Mouse (Mus musculus) MEL (cell line): Measurements from ENCODE around the gene Trpm3. TPM values are rescaled to one million over a fixed set of nuclear protein-coding genes. Genes with fewer than 3 reads are reported as not detected.

ENCODE experiments used
- DNase-seq: peaks from one replicate; pipeline ENCODE4 v3.0.0; 2011; ENCODE audit warnings: low read depth, low spot score
- H3K27ac ChIP-seq: 2 replicates; pipeline ENCODE4 v1.5.1; 2012; ENCODE audit warnings: low read depth, mild to moderate bottlenecking, control low read depth, low read length, moderate library complexity; ENCODE audit not compliant: control insufficient read depth
- H3K27me3 ChIP-seq, 2 experiments: fragments of 150-350 bp in 1 of 2; sonication (generic) in 1 of 2; 2 replicates each; pipeline ENCODE4 v1.6.1; 2012; ENCODE audit warnings: low read length in 2 of 2, mild to moderate bottlenecking in 2 of 2, improper control_type of control experiment in 1 of 2, moderate library complexity in 1 of 2; ENCODE audit not compliant: insufficient read depth in 2 of 2, control insufficient read depth in 1 of 2
- H3K36me3 ChIP-seq, 2 experiments: 2 replicates each; pipeline ENCODE4 v1.6.1; 2012 to 2014; ENCODE audit warnings: low read length in 2 of 2, improper control_type of control experiment in 1 of 2, inconsistent platforms in 1 of 2, mild to moderate bottlenecking in 1 of 2; ENCODE audit not compliant: insufficient read depth in 2 of 2, control insufficient read depth in 1 of 2
- H3K4me1 ChIP-seq, 2 experiments: fragments of 150-350 bp in 1 of 2; sonication (generic) in 1 of 2; 2 replicates each; pipeline ENCODE4 v1.6.1; 2012; ENCODE audit warnings: low read length in 2 of 2, improper control_type of control experiment in 1 of 2, mild to moderate bottlenecking in 1 of 2; ENCODE audit not compliant: insufficient read depth in 2 of 2, control insufficient read depth in 1 of 2
- H3K4me3 ChIP-seq, 2 experiments: fragments of 150-350 bp in 1 of 2; sonication (generic) in 1 of 2; 2 replicates each; pipeline ENCODE4 v1.5.1; 2012; ENCODE audit warnings: low read depth in 2 of 2, low read length in 2 of 2, mild to moderate bottlenecking in 2 of 2, moderate library complexity in 2 of 2, control low read depth in 1 of 2, improper control_type of control experiment in 1 of 2; ENCODE audit not compliant: control insufficient read depth in 1 of 2, insufficient read depth in 1 of 2
- H3K79me2 ChIP-seq: 2 replicates; pipeline ENCODE4 v1.6.1; 2012; ENCODE audit warnings: mild to moderate bottlenecking, low read length, moderate library complexity; ENCODE audit not compliant: control insufficient read depth, poor library complexity, insufficient read depth
- H3K9ac ChIP-seq: 2 replicates; pipeline ENCODE4 v1.6.1; 2012; ENCODE audit warnings: low read depth, mild to moderate bottlenecking, control low read depth, low read length, moderate library complexity; ENCODE audit not compliant: control insufficient read depth, poor library complexity, severe bottlenecking
- H3K9me3 ChIP-seq: fragments of 150-350 bp; sonication (generic); replicated peaks from 2 replicates; pipeline ENCODE4 v1.6.1; 2012; ENCODE audit warnings: mild to moderate bottlenecking, low read length, improper control_type of control experiment, moderate library complexity; ENCODE audit not compliant: insufficient read depth
- BHLHE40 ChIP-seq: IDR thresholded peaks from 2 replicates; pipeline ENCODE4 v1.6.1; 2012; ENCODE audit warnings: low read depth, mild to moderate bottlenecking, inconsistent platforms, low read length, improper control_type of control experiment, borderline replicate concordance
- E2F4 ChIP-seq: IDR thresholded peaks from 2 replicates; pipeline ENCODE4 v1.6.1; 2011; ENCODE audit warnings: low read depth, low read length, improper control_type of control experiment, borderline replicate concordance
- ELF1 ChIP-seq: IDR thresholded peaks from 2 replicates; pipeline ENCODE4 v1.6.1; 2014; ENCODE audit warnings: low read depth, mild to moderate bottlenecking, inconsistent platforms, low read length, improper control_type of control experiment, moderate library complexity
- EP300 ChIP-seq, 2 experiments: IDR thresholded peaks; 2 replicates each; pipeline ENCODE4 v1.6.1; 2011; ENCODE audit warnings: improper control_type of control experiment in 2 of 2, low read length in 2 of 2, low read depth in 1 of 2, mild to moderate bottlenecking in 1 of 2
- GABPA ChIP-seq: IDR thresholded peaks from 2 replicates; pipeline ENCODE4 v1.6.1; 2012; ENCODE audit warnings: low read depth, mild to moderate bottlenecking, inconsistent platforms, low read length, improper control_type of control experiment, moderate library complexity
- HCFC1 ChIP-seq: IDR thresholded peaks from 2 replicates; pipeline ENCODE4 v1.6.1; 2012; ENCODE audit warnings: low read depth, mild to moderate bottlenecking, inconsistent platforms, low read length, improper control_type of control experiment, moderate library complexity
- JUND ChIP-seq: IDR thresholded peaks from 2 replicates; pipeline ENCODE4 v1.6.1; 2011; ENCODE audit warnings: low read depth, mild to moderate bottlenecking, improper control_type of control experiment, low read length
- KAT2A ChIP-seq: conservative IDR thresholded peaks from 2 replicates; pipeline ENCODE4 v1.6.1; 2012; ENCODE audit warnings: low read depth, low read length, improper control_type of control experiment, inconsistent platforms
- MAFK ChIP-seq: IDR thresholded peaks from 2 replicates; pipeline ENCODE4 v1.6.1; 2011; ENCODE audit warnings: low read depth, mild to moderate bottlenecking, low read length, improper control_type of control experiment, borderline replicate concordance
- MAZ ChIP-seq: IDR thresholded peaks from 2 replicates; pipeline ENCODE4 v1.6.1; 2012; ENCODE audit warnings: low read depth, mild to moderate bottlenecking, inconsistent platforms, low read length, improper control_type of control experiment
- NRF1 ChIP-seq: IDR thresholded peaks from 2 replicates; pipeline ENCODE4 v1.6.1; 2014; ENCODE audit warnings: low read depth, mild to moderate bottlenecking, inconsistent platforms, low read length, improper control_type of control experiment, moderate library complexity; ENCODE audit not compliant: poor library complexity, insufficient read depth, severe bottlenecking
- POLR2A ChIP-seq, 2 experiments: IDR thresholded peaks; 2 replicates each; pipeline ENCODE4 v1.6.1; 2011 to 2012; ENCODE audit warnings: low read length in 2 of 2, mild to moderate bottlenecking in 2 of 2, control low read depth in 1 of 2, improper control_type of control experiment in 1 of 2, low read depth in 1 of 2, moderate library complexity in 1 of 2; ENCODE audit not compliant: control insufficient read depth in 1 of 2, insufficient read depth in 1 of 2, poor library complexity in 1 of 2
- POLR2AphosphoS5 ChIP-seq: IDR thresholded peaks from 2 replicates; pipeline ENCODE4 v1.6.1; 2012; ENCODE audit warnings: low read depth, borderline replicate concordance, mild to moderate bottlenecking, inconsistent platforms, low read length, moderate library complexity, mixed read lengths
- RAD21 ChIP-seq: IDR thresholded peaks from 2 replicates; pipeline ENCODE4 v1.6.1; 2011; ENCODE audit warnings: mild to moderate bottlenecking, low read depth, low read length, improper control_type of control experiment
- SIN3A ChIP-seq: IDR thresholded peaks from 2 replicates; pipeline ENCODE4 v1.6.1; 2012; ENCODE audit warnings: low read length, improper control_type of control experiment, inconsistent platforms
- SMC3 ChIP-seq: IDR thresholded peaks from 2 replicates; pipeline ENCODE4 v1.6.1; 2011; ENCODE audit warnings: low read depth, low read length, improper control_type of control experiment
- TAL1 ChIP-seq: IDR thresholded peaks from 2 replicates; pipeline ENCODE4 v1.6.1; 2012; ENCODE audit warnings: mild to moderate bottlenecking, inconsistent platforms, low read length, moderate library complexity, mixed read lengths
- TCF12 ChIP-seq: IDR thresholded peaks from 2 replicates; pipeline ENCODE4 v1.6.1; 2014; ENCODE audit warnings: low read depth, mild to moderate bottlenecking, inconsistent platforms, low read length, improper control_type of control experiment, moderate library complexity
- UBTF ChIP-seq: IDR thresholded peaks from 2 replicates; pipeline ENCODE4 v1.6.1; 2012; ENCODE audit warnings: low read depth, mild to moderate bottlenecking, inconsistent platforms, low read length, improper control_type of control experiment, moderate library complexity, borderline replicate concordance; ENCODE audit not compliant: insufficient read depth
- USF2 ChIP-seq, 2 experiments: IDR thresholded peaks; 2 replicates each; pipeline ENCODE4 v1.6.1; 2011 to 2012; ENCODE audit warnings: improper control_type of control experiment in 2 of 2, low read length in 2 of 2, borderline replicate concordance in 1 of 2, inconsistent platforms in 1 of 2, low read depth in 1 of 2, mild to moderate bottlenecking in 1 of 2; ENCODE audit not compliant: insufficient read depth in 1 of 2
- ZC3H11A ChIP-seq: IDR thresholded peaks from 2 replicates; pipeline ENCODE4 v1.6.1; 2012; ENCODE audit warnings: low read depth, mild to moderate bottlenecking, inconsistent platforms, low read length, improper control_type of control experiment
- ZMIZ1 ChIP-seq: IDR thresholded peaks from 2 replicates; pipeline ENCODE4 v1.6.1; 2012; ENCODE audit warnings: low read depth, mild to moderate bottlenecking, inconsistent platforms, low read length, improper control_type of control experiment, moderate library complexity
- polyA plus RNA-seq, 2 experiments: library from polyadenylated mRNA; stranded (reverse) in 1 of 2; unstranded in 1 of 2; fragments of >175 nt in 1 of 2; fragments of >200 nt in 1 of 2; gene quantifications; 2 replicates each; pipeline versions ENCODE4 v1.2.1 to v1.2.4; 2012; ENCODE audit warnings: low replicate concordance in 2 of 2, low read depth in 1 of 2; ENCODE audit not compliant: insufficient read length in 2 of 2, insufficient read depth in 1 of 2, missing spikeins in 1 of 2
- total RNA-seq: library from RNA; depleted of rRNA; stranded (reverse); fragments of 300-350 nt; gene quantifications from 2 replicates; pipeline ENCODE4 v1.2.3, GENCODE M21; 2012

Gene Trpm3
- total and polyA plus RNA-seq, 3 experiments: not detected

- no peak overlapping the region for H3K27ac ChIP-seq
- no peak overlapping the region for H3K4me3 ChIP-seq
- H3K9ac ChIP-seq: no peak overlapping the region
- TF ChIP-seq GABPA: no peak
- TF ChIP-seq ZC3H11A: no peak
- no peak for TF ChIP-seq UBTF
- no peak for TF ChIP-seq NRF1
- no peak for TF ChIP-seq POLR2AphosphoS5
- no peak for TF ChIP-seq E2F4
- no peaks in the 10 kb centered on the region for H3K79me2 ChIP-seq
- no peak for DNase-seq
- no peaks in the 10 kb centered on the region for H3K27me3 ChIP-seq
- H3K36me3 ChIP-seq: no peaks in the 10 kb centered on the region
- no peaks in the 10 kb centered on the region for H3K4me1 ChIP-seq
- no peaks in the 10 kb centered on the region for H3K9me3 ChIP-seq
Observed at GRCm38 (mm10) chr19:22882670-22883111, 743.8 kb downstream of the Trpm3 start.

DNA sequence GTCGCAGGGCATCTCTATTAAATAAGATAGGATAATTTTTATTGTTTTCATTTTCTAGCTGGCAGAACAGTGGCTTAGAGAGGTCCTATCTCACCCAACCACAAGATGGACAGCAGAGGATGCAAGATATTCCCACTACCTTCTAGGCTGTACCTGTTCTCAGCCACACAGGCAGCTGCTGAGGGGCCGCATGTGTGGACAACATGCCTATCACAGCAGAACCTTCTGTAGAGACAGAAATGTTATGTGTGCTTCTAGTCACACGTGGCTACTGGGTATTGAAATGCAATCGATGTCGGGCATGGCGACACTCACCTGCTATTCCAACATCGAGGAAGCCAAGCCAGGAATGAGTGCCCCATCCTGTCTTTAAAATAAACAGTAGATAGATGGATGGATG, 744.3 kb downstream of the Trpm3 start:
- Histone ChIP-seq H3K79me2 (no peaks in the 10 kb centered on the region), H3K9me3 (no peaks in the 10 kb centered on the region), H3K27me3 (no peaks in the 10 kb centered on the region), H3K4me1 (no peaks in the 10 kb centered on the region), H3K4me3 (no peak overlapping the region), H3K9ac (no peak overlapping the region), H3K36me3 (no peaks in the 10 kb centered on the region), H3K27ac (no peak overlapping the region)
- TF ChIP-seq SIN3A (no peak), HCFC1 (no peak), ELF1 (no peak), E2F4 (no peak), KAT2A (no peak), BHLHE40 (no peak), UBTF (no peak), ZMIZ1 (no peak), MAZ (no peak), JUND (no peak), TCF12 (no peak), EP300 (IDR thresholded peaks at IDR 0.05; ENCODE audit: low read depth in 1 of 2, low read length in 2 of 2) (no peak), MAFK (no peak), RAD21 (no peak), USF2 (IDR thresholded peaks at IDR 0.05; ENCODE audit: borderline replicate concordance in 1 of 2, insufficient read depth in 1 of 2, low read depth in 1 of 2, low read length in 2 of 2) (no peak), TAL1 (no peak), POLR2A (IDR thresholded peaks at IDR 0.05; ENCODE audit: control insufficient read depth in 1 of 2, insufficient read depth in 1 of 2, low read depth in 1 of 2, low read length in 2 of 2, poor library complexity in 1 of 2) (no peak), SMC3 (no peak)
- DNase-seq: no peak
